Mouse (Mus musculus) forebrain, embryonic 10.5 days (tissue): Measurements from ENCODE around the gene Atp7a. TPM values are rescaled to one million over a fixed set of nuclear protein-coding genes. Genes with fewer than 3 reads are reported as not detected.
"Not testable (repeated sequence)": the region's sequence is repeated elsewhere in the genome, so short reads cannot be mapped to it uniquely, and the experiment has no call there.

Experiments
- DNase-seq: peaks from one replicate; pipeline ENCODE4 v3.0.0-alpha.2; 2017; ENCODE audit warnings: low spot score; ENCODE audit errors: extremely low spot score
- H3K27ac ChIP-seq: fragments of 300-500 bp; sonication (generic); 2 replicates; pipeline ENCODE4 v1.5.1; 2016; ENCODE audit warnings: mild to moderate bottlenecking
- H3K27me3 ChIP-seq: fragments of 300-500 bp; sonication (generic); 2 replicates; pipeline ENCODE4 v1.6.1; 2016; ENCODE audit warnings: mild to moderate bottlenecking; ENCODE audit not compliant: poor library complexity, severe bottlenecking
- H3K36me3 ChIP-seq: fragments of 300-500 bp; sonication (generic); replicated peaks from 2 replicates; pipeline ENCODE4 v1.6.1; 2016; ENCODE audit warnings: mild to moderate bottlenecking, moderate library complexity
- H3K4me1 ChIP-seq: fragments of 300-500 bp; sonication (generic); 2 replicates; pipeline ENCODE4 v1.6.1; 2016
- H3K4me3 ChIP-seq: fragments of 300-500 bp; sonication (generic); 2 replicates; pipeline ENCODE4 v1.5.1; 2016; ENCODE audit warnings: mild to moderate bottlenecking, moderate library complexity
- H3K9me3 ChIP-seq: fragments of 300-500 bp; sonication (generic); 2 replicates; pipeline ENCODE4 v1.6.1; 2016; ENCODE audit warnings: mild to moderate bottlenecking, moderate library complexity
- WGBS: fragments of 180-500 bp; shearing (Covaris S2); methylation state at CpG from one replicate; pipeline ENCODE4 v1.1.7; 2016; 5-methylcytosine and 5-hydroxymethylcytosine counted together
- polyA plus RNA-seq: library from polyadenylated mRNA; unstranded; fragments of >200 nt; fragmentation: Nextera tagmentation; extraction: Ambion mirVana; gene quantifications from 2 replicates; pipeline ENCODE4 v1.2.1, GENCODE M21; 2016

Atp7a gene
- polyA plus RNA-seq, 1 experiment from 2014 or later: 17.9 TPM

DNA sequence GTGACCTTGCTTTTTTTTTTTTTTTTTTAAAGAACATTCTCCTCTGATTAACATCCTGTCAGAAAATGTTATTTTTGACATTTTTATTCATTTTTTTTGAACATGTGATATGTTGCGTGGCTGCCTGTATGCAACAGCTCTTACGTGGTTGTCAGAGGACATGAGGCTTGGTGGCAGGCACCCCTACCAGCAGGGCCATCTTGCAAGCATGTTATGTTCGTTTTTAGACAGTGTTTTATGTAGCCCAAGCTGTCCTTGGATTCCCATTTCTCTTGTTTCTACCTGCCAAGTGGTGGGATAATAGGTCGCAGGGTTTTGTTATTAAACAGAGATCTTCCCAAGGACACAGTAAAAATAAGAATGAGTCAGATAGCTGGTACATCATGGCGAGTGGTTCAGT lies 3.1 kb downstream of the Atp7a start:
- whole genome bisulfite sequencing: 90% methylated on average over 5 of the region's 5 CpGs
- DNase-seq: no peak
- no peak overlapping the region for H3K27ac ChIP-seq
- peaks cover 4% of the 10 kb centered on the region; the same call in 1 of the 2 replicates for H3K4me1 ChIP-seq
- no peaks in the 10 kb centered on the region for H3K36me3 ChIP-seq
- H3K4me3 ChIP-seq: no peak overlapping the region
- H3K9me3 ChIP-seq: no peaks in the 10 kb centered on the region
- peaks cover 21% of the 10 kb centered on the region for H3K27me3 ChIP-seq

DNA sequence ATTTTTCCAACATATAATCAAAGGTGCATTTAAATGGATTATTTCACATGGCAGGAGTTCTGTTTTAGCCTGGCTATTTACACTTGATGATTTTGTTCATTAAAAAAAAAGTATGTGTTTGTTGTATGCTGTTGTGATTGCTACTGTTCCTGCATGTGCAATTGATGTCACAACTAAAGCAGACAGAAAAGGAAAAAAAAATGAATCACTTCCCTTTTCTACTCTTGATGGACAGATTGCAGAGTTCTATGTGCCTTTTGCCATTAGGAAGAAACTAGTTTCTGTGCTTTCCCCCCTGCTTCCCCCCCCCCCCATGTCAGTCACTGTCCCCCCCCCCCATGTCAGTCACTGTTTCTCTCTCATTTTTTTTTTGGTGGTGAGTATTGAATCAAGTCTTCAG lies 4.0 kb downstream of the Atp7a start:
- peaks cover 22% of the 10 kb centered on the region for H3K27me3 ChIP-seq
- peaks cover 4% of the 10 kb centered on the region; the same call in 1 of the 2 replicates for H3K4me1 ChIP-seq
- H3K9me3 ChIP-seq: no peaks in the 10 kb centered on the region
- no peak overlapping the region for H3K27ac ChIP-seq
- no peak overlapping the region for H3K4me3 ChIP-seq
- DNase-seq: no peak
- H3K36me3 ChIP-seq: no peaks in the 10 kb centered on the region

- no peaks in the 10 kb centered on the region; the same call in 1 of the 2 replicates for H3K4me1 ChIP-seq
- peaks cover 51% of the 10 kb centered on the region for H3K27me3 ChIP-seq
- no peaks in the 10 kb centered on the region for H3K36me3 ChIP-seq
- no peak overlapping the region for H3K27ac ChIP-seq
- WGBS: 85% methylated on average over 2 of the region's 2 CpGs
- no peak overlapping the region for H3K4me3 ChIP-seq
- no peaks in the 10 kb centered on the region for H3K9me3 ChIP-seq
- DNase-seq: no peak
Observed at GRCm38 (mm10) chrX:106035727-106036126, 8.7 kb downstream of the Atp7a start.

GRCm38 (mm10) chrX:106037185-106037752 lies 10.2 kb downstream of the Atp7a start:
- no peaks in the 10 kb centered on the region for H3K4me1 ChIP-seq
- no peaks in the 10 kb centered on the region for H3K9me3 ChIP-seq
- peaks cover 61% of the 10 kb centered on the region for H3K27me3 ChIP-seq
- H3K4me3 ChIP-seq: no peak overlapping the region
- WGBS: 94% methylated on average over 3 of the region's 3 CpGs
- H3K36me3 ChIP-seq: no peaks in the 10 kb centered on the region
- no peak for DNase-seq
- H3K27ac ChIP-seq: no peak overlapping the region

- no peak for DNase-seq
- no peak overlapping the region for H3K4me3 ChIP-seq
- no peaks in the 10 kb centered on the region for H3K36me3 ChIP-seq
- peaks cover 68% of the 10 kb centered on the region for H3K27me3 ChIP-seq
- WGBS: 71% methylated on average over 8 of the region's 8 CpGs
- no peaks in the 10 kb centered on the region for H3K9me3 ChIP-seq
- H3K27ac ChIP-seq: no peak overlapping the region
- peaks cover 18% of the 10 kb centered on the region; the same call in 1 of the 2 replicates for H3K4me1 ChIP-seq
Observed at GRCm38 (mm10) chrX:106043863-106044617, 17.0 kb downstream of the Atp7a start.

DNA sequence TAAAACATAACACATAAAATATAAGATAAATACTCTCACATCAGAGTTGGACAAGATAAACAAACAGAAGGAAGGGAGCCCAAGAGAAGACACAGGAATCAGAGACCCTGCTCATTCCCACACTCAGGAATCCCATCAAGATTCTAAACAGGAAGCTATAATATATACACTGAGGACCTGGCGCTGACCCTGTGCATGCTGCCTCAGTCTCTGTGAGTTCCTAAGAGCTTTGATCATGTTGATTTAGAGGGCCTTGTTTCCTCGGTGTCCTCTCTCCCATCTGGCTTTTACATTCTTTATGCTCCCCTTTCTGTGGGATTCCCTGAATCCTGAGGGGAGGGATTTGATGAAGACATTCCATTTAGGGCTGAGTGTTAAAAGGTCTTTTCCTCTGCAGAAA lies 18.4 kb downstream of the Atp7a start:
- H3K36me3 ChIP-seq: no peaks in the 10 kb centered on the region
- H3K27ac ChIP-seq: no peak overlapping the region
- H3K27me3 ChIP-seq: peaks cover 63% of the 10 kb centered on the region
- DNase-seq: no peak
- H3K4me3 ChIP-seq: no peak overlapping the region
- H3K4me1 ChIP-seq: peaks cover 18% of the 10 kb centered on the region; the same call in 1 of the 2 replicates
- H3K9me3 ChIP-seq: no peaks in the 10 kb centered on the region
- WGBS: 50% methylated on average over 2 of the region's 2 CpGs

- 75% methylated on average over 9 of the region's 9 CpGs for WGBS
- no peak overlapping the region for H3K4me3 ChIP-seq
- H3K9me3 ChIP-seq: no peaks in the 10 kb centered on the region
- no peak for DNase-seq
- peaks cover 18% of the 10 kb centered on the region; the same call in 1 of the 2 replicates for H3K4me1 ChIP-seq
- H3K27ac ChIP-seq: no peak overlapping the region
- peaks cover 3% of the 10 kb centered on the region; the same call in 1 of the 2 replicates for H3K36me3 ChIP-seq
- H3K27me3 ChIP-seq: peaks cover 64% of the 10 kb centered on the region
Observed at GRCm38 (mm10) chrX:106045928-106046327, 18.9 kb downstream of the Atp7a start.

- Histone ChIP-seq H3K9me3 (no peaks in the 10 kb centered on the region), H3K4me1 (peaks cover 18% of the 10 kb centered on the region; the same call in 1 of the 2 replicates), H3K4me3 (no peak overlapping the region), H3K36me3 (peaks cover 9% of the 10 kb centered on the region; the same call in 1 of the 2 replicates), H3K27ac (no peak overlapping the region), H3K27me3 (peaks cover 58% of the 10 kb centered on the region)
- 76% methylated on average over 1 of the region's 1 CpGs for WGBS
- no peak for DNase-seq
Observed at GRCm38 (mm10) chrX:106048191-106048590, 21.1 kb downstream of the Atp7a start.

DNA sequence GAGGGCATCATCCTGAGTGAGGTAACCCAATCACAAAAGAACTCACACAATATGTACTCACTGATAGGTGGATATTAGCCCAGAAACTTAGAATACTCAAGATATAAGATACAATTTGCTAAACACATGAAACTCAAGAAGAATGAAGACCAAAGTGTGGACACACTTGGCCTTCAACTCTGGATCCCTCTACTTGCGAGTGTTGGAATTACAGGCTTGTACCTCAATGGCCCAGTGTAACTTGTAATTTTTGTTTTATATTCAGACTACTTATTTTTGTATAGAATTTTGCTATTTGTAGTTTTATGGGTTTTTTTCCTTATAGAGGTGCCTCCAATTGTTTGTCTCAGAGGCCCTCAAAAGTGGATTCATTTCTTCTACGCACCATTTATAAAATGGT lies 50.8 kb downstream of the Atp7a start:
- peaks cover 34% of the 10 kb centered on the region for H3K27me3 ChIP-seq
- not testable (repeated sequence) for H3K9me3 ChIP-seq, H3K36me3 ChIP-seq, H3K27ac ChIP-seq, H3K4me1 ChIP-seq, DNase-seq, H3K4me3 ChIP-seq
- WGBS: 86% methylated on average over 2 of the region's 2 CpGs

GRCm38 (mm10) chrX:106080811-106081443 lies 53.9 kb downstream of the Atp7a start:
- H3K4me1 ChIP-seq: peaks cover 9% of the 10 kb centered on the region
- 38% methylated on average over 13 of the region's 13 CpGs for WGBS
- no peaks in the 10 kb centered on the region for H3K9me3 ChIP-seq
- peaks cover 43% of the 10 kb centered on the region for H3K27me3 ChIP-seq
- H3K4me3 ChIP-seq: no peak overlapping the region
- H3K36me3 ChIP-seq: peaks cover 5% of the 10 kb centered on the region
- peak overlapping the region; percentile 56 for H3K27ac ChIP-seq
- DNase-seq: no peak

DNA sequence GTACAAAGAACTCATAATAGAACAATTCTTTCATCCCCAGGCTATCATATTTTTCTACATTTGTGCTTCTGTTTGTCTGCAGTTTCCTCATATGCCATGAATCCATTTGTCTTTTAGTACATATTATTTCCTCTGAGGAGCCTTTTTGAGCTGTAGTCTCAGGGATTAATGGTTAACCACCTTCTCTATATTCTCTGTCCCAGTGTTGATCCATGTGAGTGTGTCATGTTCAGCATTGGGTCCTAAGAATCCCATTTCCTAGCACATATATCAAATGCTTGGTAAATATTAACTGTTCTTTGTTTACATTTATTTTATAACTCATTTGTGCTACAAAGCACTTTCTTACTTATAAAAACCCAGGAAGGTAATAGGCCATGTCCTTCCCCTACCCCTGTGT lies 55.4 kb downstream of the Atp7a start:
- Histone ChIP-seq H3K4me3 (no peak overlapping the region), H3K27ac (no peak overlapping the region), H3K4me1 (peaks cover 9% of the 10 kb centered on the region), H3K27me3 (peaks cover 49% of the 10 kb centered on the region), H3K36me3 (peaks cover 15% of the 10 kb centered on the region), H3K9me3 (no peaks in the 10 kb centered on the region)
- no peak for DNase-seq

GRCm38 (mm10) chrX:106085132-106085531 lies 58.1 kb downstream of the Atp7a start:
- Histone ChIP-seq H3K9me3 (no peaks in the 10 kb centered on the region), H3K27ac (no peak overlapping the region), H3K4me1 (peaks cover 9% of the 10 kb centered on the region), H3K36me3 (peaks cover 9% of the 10 kb centered on the region), H3K27me3 (peaks cover 51% of the 10 kb centered on the region), H3K4me3 (no peak overlapping the region)
- WGBS: 93% methylated on average over 3 of the region's 3 CpGs
- DNase-seq: no peak

GRCm38 (mm10) chrX:106085564-106085963 lies 58.5 kb downstream of the Atp7a start:
- Histone ChIP-seq H3K9me3 (no peaks in the 10 kb centered on the region), H3K4me1 (peaks cover 7% of the 10 kb centered on the region), H3K27ac (no peak overlapping the region), H3K4me3 (no peak overlapping the region), H3K27me3 (peaks cover 49% of the 10 kb centered on the region), H3K36me3 (peaks cover 9% of the 10 kb centered on the region)
- 87% methylated on average over 2 of the region's 2 CpGs for WGBS
- no peak for DNase-seq
